Mouse (Mus musculus) CH12.LX (cell line): Measurements from ENCODE around the gene Gm20662.

Experiments used
- CTCF ChIP-seq, 2 experiments: IDR thresholded peaks in 1 of 2; conservative IDR thresholded peaks in 1 of 2; 2 replicates each; pipeline ENCODE4 v1.5.1; 2011 to 2012; ENCODE audit warnings: low read depth in 2 of 2, low read length in 2 of 2, improper control_type of control experiment in 1 of 2, inconsistent platforms in 1 of 2, mild to moderate bottlenecking in 1 of 2, moderate library complexity in 1 of 2
- ELF1 ChIP-seq: IDR thresholded peaks from 2 replicates; pipeline ENCODE4 v1.6.1; 2014; ENCODE audit warnings: low read depth, mild to moderate bottlenecking, inconsistent platforms, low read length, improper control_type of control experiment
- ETS1 ChIP-seq: conservative IDR thresholded peaks from 2 replicates; pipeline ENCODE4 v1.6.1; 2012; ENCODE audit warnings: low read depth, mild to moderate bottlenecking, inconsistent platforms, low read length, improper control_type of control experiment, moderate library complexity
- KAT2A ChIP-seq: IDR thresholded peaks from 2 replicates; pipeline ENCODE4 v1.6.1; 2012; ENCODE audit warnings: low read length, improper control_type of control experiment, inconsistent platforms; ENCODE audit not compliant: insufficient replicate concordance
- MXI1 ChIP-seq: IDR thresholded peaks from 2 replicates; pipeline ENCODE4 v1.6.1; 2011; ENCODE audit warnings: mild to moderate bottlenecking, low read depth, low read length, improper control_type of control experiment
- NRF1 ChIP-seq: IDR thresholded peaks from 2 replicates; pipeline ENCODE4 v1.6.1; 2014; ENCODE audit warnings: low read depth, mild to moderate bottlenecking, inconsistent platforms, low read length, improper control_type of control experiment, moderate library complexity
- POLR2A ChIP-seq: IDR thresholded peaks from 2 replicates; pipeline ENCODE4 v1.6.1; 2011; ENCODE audit warnings: low read depth, mild to moderate bottlenecking, improper control_type of control experiment, low read length
- POLR2AphosphoS2 ChIP-seq: IDR thresholded peaks from 2 replicates; pipeline ENCODE4 v1.6.1; 2011; ENCODE audit warnings: low read depth, low read length, improper control_type of control experiment
- USF1 ChIP-seq: IDR thresholded peaks from 2 replicates; pipeline ENCODE4 v1.6.1; 2014; ENCODE audit warnings: low read depth, mild to moderate bottlenecking, inconsistent platforms, low read length, improper control_type of control experiment
- ZKSCAN1 ChIP-seq: IDR thresholded peaks from 2 replicates; pipeline ENCODE4 v1.6.1; 2012; ENCODE audit warnings: low read depth, inconsistent platforms, low read length, improper control_type of control experiment, borderline replicate concordance

DNA sequence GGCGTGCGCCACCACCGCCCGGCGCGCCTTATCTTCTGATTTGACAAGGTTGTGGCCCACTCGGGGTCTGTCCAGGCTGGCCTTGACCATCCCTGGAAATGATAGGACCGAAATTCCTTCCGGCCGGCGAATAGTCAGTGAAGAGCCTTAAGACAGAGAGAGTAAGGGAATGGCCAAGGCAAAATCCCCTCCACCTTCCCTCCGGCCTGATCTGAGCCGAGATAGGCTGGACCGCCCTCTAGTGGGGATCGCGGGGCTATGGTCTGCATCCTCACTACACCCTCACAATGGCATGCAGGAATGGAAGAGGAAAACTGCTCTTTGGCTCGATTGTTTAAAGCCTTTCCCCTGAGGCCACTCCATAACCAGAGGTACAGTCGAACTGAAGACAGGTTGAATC lies 9.8 kb upstream of the Gm20662 start:
- TF ChIP-seq MXI1 = no peak; the same call in 1 of the 2 replicates
- TF ChIP-seq CTCF (conservative IDR thresholded peaks at IDR 0.05 in 1 of 2, IDR thresholded peaks at IDR 0.05 in 1 of 2; ENCODE audit: low read depth in 2 of 2, low read length in 2 of 2) = peak; percentile 60 to 95
- no peak for TF ChIP-seq KAT2A
- no peak for TF ChIP-seq ZKSCAN1
- no peak for TF ChIP-seq ETS1
- no peak for TF ChIP-seq POLR2AphosphoS2
- no peak for TF ChIP-seq USF1
- TF ChIP-seq POLR2A = no peak
- TF ChIP-seq ELF1 = no peak
- TF ChIP-seq NRF1 = no peak
